Mouse (Mus musculus): ENCODE measurements around the gene Cox4i1.

- TF ChIP-seq CTCF (IDR thresholded peaks at IDR 0.05; ENCODE audit: borderline replicate concordance, extremely low read depth, insufficient read depth, insufficient read length) (no peak), POLR2A (IDR thresholded peaks at IDR 0.05; ENCODE audit: borderline replicate concordance, extremely low read depth, insufficient read depth, insufficient read length, poor library complexity, severe bottlenecking) (no peak)
Observed at GRCm38 (mm10) chr8:120642031-120642662, 25.9 kb upstream of the Cox4i1 start.

All from brain, embryonic 14.5 days (tissue).